Mouse (Mus musculus) heart, postnatal 0 days (tissue): Measurements from ENCODE around the gene As3mt.

Experiments used
- CTCF ChIP-seq: IDR thresholded peaks from 2 replicates; pipeline ENCODE4 v1.5.1; 2016; ENCODE audit warnings: antibody characterized with exemption, control low read depth, low read depth
- EP300 ChIP-seq: IDR thresholded peaks from 2 replicates; pipeline ENCODE4 v1.6.1; 2016; ENCODE audit warnings: antibody characterized with exemption, low read depth

DNA sequence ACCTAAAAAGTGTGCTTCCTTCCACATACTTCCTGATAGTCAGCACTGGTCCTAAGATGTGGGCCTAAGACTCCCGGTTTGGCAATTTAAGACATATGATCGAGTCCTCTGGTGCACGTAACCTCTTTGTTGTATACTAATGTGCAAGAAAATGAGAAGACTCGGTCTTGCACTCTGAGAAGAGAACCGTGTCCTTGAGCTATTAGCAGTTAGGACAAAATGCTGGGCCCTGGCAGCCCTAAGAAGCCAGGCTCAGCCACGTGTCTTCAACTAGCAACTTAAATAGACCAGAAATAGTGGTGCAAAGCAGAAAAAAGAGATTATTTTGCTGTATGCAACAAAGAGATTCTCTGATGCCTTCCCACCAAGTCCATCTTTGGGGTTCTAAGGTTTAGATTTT, 44.5 kb upstream of the As3mt start:
- TF ChIP-seq CTCF (no peak), EP300 (no peak)
